Mouse (Mus musculus) embryo, embryonic 9.5 days (tissue): Measurements from ENCODE around the gene Phactr1.

Source experiments
- DNase-seq: peaks from one replicate; pipeline ENCODE4 v3.0.0-alpha.2; 2017; ENCODE audit errors: extremely low spot score

Phactr1 gene

DNA sequence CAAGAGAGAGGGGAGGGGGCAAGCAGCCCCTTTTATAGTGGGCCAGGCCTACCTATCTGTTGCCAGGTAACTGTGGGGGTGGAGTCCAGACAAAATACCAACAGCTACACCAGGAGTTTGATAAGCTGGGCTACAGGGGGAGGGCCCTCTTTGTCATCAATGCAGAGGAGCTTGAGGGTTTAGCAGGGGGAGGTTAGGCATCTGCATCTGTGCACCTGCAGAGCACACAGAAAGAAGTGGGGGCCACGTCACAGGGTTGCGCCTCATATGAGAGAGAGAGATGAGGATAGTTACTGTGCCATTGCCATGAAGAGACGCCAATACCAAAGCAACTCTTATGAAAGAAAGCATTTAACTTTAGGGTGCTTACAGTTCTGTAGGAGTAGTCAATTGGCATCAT is 496.3 kb downstream of the Phactr1 start:
- no peak for DNase-seq

DNA sequence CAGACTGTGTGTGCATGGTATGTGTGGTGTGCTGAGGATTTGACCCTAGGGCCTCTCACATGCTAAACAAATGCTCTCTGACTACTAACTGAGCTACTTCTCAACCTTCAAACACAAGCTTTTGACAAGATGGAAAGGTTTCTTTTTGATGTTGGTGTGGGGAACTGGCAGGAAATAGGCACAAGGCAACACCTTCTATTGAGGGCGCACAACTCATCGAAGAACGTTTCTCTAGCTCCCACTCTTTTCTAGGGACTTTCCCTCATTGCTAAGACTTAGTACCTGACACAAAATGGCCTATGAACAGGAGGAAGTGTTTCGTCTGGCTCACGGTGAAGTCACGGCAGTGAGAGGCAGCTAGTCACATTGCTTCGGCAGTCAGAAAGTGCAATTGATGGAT is 496.9 kb downstream of the Phactr1 start:
- no peak for DNase-seq

DNA sequence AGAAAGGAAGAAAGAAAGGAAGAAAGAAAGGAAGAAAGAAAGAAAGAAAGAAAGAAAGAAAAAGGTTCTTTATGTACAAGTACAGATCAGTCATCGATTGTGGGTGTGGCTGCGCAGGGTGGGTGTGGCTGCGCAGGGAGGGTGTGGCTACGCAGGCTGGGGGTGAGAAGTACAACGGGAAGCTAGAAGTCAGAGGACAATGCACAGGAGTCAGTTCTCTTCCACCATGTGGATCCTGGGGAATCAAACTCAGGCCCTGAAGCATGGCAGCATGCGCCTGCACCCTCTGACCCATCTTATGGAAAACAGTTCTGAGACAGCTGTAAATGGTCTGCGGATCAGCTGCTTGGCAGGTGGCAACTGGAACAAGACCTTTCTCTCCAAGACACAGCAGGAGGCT is 500.7 kb downstream of the Phactr1 start:
- no peak for DNase-seq

DNA sequence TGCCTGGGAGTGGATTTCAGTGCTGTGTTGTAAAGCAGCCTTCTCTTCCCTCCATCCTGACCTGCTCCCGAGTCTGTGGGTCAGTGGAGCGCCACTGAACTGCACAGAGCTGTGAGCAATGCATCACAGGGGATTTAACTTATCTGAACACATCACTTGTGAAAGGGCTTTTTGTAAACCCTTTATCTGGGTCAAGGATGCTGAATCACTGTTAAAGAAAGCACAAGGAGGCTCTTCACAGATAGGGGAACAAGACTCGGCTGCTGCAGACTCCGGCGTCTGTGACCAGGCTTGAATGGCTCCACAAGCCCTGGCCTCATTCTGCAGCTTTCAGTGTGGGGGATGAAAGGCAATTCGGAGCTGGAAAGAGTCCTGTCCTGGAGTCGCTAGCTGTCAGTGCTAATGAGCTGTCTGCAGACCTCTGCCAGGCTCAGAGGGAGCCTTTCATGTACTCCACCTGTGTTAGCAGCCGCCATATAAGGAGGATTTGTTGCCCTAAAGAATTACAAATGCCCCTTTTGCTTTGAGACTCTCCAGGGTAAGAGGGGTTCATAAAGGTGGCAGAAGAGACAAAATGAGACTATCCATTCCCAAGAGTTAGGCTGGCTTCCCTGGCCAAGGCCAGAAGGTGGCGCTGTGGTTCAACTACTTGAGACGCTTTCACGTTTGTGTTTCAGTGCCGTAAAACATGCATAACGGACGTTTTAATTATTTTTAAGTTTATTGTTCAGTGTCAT is 502.2 kb downstream of the Phactr1 start:
- DNase-seq: peak; percentile 77

DNA sequence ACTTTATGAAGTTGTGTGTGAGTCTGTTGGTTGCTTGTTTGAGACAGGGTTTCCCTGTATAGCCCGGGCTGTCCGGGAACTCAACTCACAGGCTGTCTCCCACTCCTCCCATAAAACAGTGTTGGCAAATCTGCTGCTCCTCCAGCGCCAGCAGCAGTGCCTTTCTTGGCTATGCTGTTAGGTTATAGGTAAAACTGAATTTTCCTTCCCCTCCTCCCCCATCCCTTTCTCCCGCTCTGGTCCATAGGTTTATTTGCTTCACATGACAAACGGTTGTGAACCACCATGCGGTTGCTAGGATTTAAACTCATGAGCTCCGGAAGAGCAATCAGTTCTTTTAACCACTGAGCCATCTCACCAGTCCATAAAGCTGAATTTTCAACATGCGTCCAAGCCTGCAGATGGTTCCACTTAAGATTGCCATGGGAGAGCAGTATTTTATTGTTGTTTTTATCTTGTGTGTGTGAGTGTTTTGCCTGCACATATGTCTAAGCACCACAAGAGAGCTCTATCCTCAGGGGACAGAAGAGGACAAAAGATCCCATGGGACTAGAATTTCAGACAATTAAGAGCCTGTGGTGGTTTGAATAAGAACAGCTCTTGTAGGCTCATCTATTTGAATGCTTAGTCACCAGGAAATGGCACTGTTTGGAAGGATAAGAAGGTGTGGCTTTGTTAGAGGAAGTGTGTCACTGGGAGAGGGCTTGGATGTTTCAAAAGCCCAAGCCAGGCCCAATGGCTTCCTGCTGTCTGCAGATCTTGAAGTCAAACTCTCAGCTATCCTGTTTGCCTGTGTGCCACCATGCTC is 503.0 kb downstream of the Phactr1 start:
- no peak for DNase-seq

DNA sequence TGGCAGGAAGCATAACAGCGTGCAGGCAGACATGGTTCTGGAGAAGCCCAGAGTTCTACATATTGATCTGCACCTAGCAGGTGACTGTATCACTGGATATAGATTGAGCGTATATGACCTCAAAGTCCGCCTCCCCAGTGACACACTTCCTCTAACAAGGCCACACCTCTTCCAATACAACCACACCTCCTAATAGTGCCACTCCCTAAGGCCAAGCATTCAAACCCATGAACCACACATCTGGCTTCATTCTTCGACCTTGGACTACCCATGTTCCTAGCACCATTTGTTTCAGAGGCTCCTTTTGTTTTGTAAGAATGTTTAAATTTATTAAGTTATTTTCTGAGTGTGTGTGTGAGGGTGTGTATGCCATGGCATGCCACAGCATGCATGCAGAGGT is 507.3 kb downstream of the Phactr1 start:
- no peak for DNase-seq
